Mouse (Mus musculus) liver, postnatal 0 days (tissue): ENCODE measurements at regions not wholly inside any gene's neighbourhood (a gene's known extent, or its start where the extent isn't known, plus 50 kb on each side); places are given as distances from the start of the nearest gene placed in this dataset.
A peak's percentile ranks its signal among the peaks of the same experiment; 100 is the strongest.
"Not testable (repeated sequence)": the region's sequence is repeated elsewhere in the genome, so short reads cannot be mapped to it uniquely, and the experiment has no call there.

Experiments used
- ATAC-seq: fragments of 200-750 bp; cut with Nextera tagmentation; 2 replicates; pipeline ENCODE4 v1.8.0; 2017; ENCODE audit warnings: mild to moderate bottlenecking, moderate library complexity
- DNase-seq: peaks from one replicate; pipeline ENCODE4 v3.0.0-alpha.2; 2016
- H3K27ac ChIP-seq: fragments of 300-500 bp; sonication (generic); 2 replicates; pipeline ENCODE4 v1.5.1; 2014; ENCODE audit warnings: antibody characterized with exemption, moderate library complexity, mild to moderate bottlenecking, low read depth
- H3K27me3 ChIP-seq: fragments of 300-500 bp; sonication (generic); 2 replicates; pipeline ENCODE4 v1.6.1; 2014; ENCODE audit warnings: low read length, control low read depth, mixed read lengths; ENCODE audit not compliant: insufficient read depth
- H3K36me3 ChIP-seq: fragments of 300-500 bp; sonication (generic); replicated peaks from 2 replicates; pipeline ENCODE4 v1.6.1; 2014; ENCODE audit warnings: mild to moderate bottlenecking, control low read depth, low read length, moderate library complexity, mixed read lengths; ENCODE audit not compliant: insufficient read depth
- H3K4me1 ChIP-seq: fragments of 300-500 bp; sonication (generic); 2 replicates; pipeline ENCODE4 v1.6.1; 2014; ENCODE audit warnings: antibody characterized with exemption, mild to moderate bottlenecking, control low read depth; ENCODE audit not compliant: insufficient read depth
- H3K4me2 ChIP-seq: fragments of 300-500 bp; sonication (generic); 2 replicates; pipeline ENCODE4 v1.6.1; 2014; ENCODE audit warnings: low read depth, mild to moderate bottlenecking, low read length, moderate library complexity, mixed read lengths
- H3K4me3 ChIP-seq: fragments of 300-500 bp; sonication (generic); 2 replicates; pipeline ENCODE4 v1.5.1; 2014; ENCODE audit warnings: low read depth, low read length
- H3K9ac ChIP-seq: fragments of 300-500 bp; sonication (generic); replicated peaks from 2 replicates; pipeline ENCODE4 v1.6.1; 2014; ENCODE audit warnings: mild to moderate bottlenecking, moderate library complexity
- H3K9me3 ChIP-seq: fragments of 300-500 bp; sonication (generic); 2 replicates; pipeline ENCODE4 v1.6.1; 2016; ENCODE audit warnings: mild to moderate bottlenecking, control low read depth, low read length, mixed read lengths
- CTCF ChIP-seq: sonication (generic); IDR thresholded peaks from 2 replicates; pipeline ENCODE4 v1.5.1; 2016; ENCODE audit warnings: antibody characterized with exemption, low read depth
- EP300 ChIP-seq: IDR thresholded peaks from 2 replicates; pipeline ENCODE4 v1.6.1; 2016; ENCODE audit warnings: antibody characterized with exemption, low read depth, mild to moderate bottlenecking
- WGBS: fragments of 180-500 bp; shearing (Covaris S2); extraction: QIAGEN DNeasy Blood & Tissue Kit; methylation state at CpG from one replicate; pipeline ENCODE4 v1.1.7; 2014; ENCODE audit not compliant: insufficient replicate concordance; 5-methylcytosine and 5-hydroxymethylcytosine counted together

DNA sequence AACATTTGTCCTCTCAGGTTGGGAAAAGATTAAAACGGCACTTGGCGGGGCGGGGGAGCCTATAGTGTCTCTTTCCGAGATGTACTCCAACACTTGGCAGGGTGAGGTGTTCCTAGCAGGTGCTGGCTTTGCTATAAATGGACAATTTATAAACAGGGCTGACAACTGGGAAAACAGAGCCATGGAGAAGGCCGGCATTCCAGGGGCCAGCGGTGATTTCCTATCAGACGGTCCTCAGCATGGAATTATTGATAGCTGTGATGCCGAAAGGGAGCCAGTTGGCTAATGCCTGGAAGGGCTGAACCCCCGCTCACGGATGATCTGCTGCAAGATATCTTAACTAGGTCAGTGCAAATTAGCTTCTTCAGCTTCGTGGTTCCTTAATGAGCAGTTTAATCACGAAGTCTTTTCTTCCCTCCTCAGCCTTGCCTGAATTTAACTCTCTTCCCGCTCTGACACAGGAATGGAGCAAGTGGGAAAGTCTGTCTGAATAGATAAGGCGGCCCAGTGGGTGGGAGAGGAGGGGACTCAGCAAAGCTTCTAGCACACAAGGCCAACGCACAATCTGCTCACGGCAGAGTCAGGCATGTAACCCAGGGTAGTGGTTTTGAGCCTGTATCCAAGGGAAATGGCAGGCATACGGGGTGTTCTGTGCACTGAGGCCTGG lies 61.1 kb upstream of the Map3k1 start:
- no peaks in the 10 kb centered on the region for H3K27me3 ChIP-seq
- no peaks in the 10 kb centered on the region for H3K9me3 ChIP-seq
- TF ChIP-seq EP300 (no peak), CTCF (no peak)
- H3K9ac ChIP-seq, result no peak overlapping the region
- no peak for DNase-seq
- no peaks in the 10 kb centered on the region for H3K36me3 ChIP-seq
- ATAC-seq, result peak; percentile 18
- WGBS, result 45% methylated on average over 17 of the region's 17 CpGs
- peaks cover 23% of the 10 kb centered on the region for H3K4me1 ChIP-seq
- H3K4me3 ChIP-seq, result no peak overlapping the region
- H3K4me2 ChIP-seq, result 0 out of 2 replicates have a peak overlapping the region, but pooled peaks have one; percentile 13
- H3K27ac ChIP-seq, result no peak overlapping the region

DNA sequence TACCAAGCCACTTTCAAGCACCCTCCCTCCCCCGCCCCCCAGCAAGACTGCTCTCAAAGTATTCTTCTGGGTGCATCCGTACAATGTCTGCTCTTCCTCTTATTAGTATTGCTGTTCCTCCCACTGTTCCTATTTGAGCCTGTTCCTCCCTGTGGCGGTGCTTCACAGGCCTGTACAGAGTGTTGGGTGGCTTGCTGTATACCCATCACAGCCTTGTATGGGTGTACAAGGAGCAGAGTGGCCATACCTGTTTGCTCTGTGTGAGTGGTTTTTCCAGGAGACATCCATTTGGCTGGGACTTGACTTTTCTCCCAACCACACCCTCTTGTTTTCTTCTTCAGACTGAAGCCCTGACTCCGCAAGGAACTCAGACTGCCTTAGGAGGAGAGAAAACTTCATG lies 61.7 kb upstream of the Map3k1 start:
- H3K4me2 ChIP-seq, result 0 out of 2 replicates have a peak overlapping the region, but pooled peaks have one; percentile 13
- 77% methylated on average over 4 of the region's 4 CpGs for WGBS
- H3K36me3 ChIP-seq, result no peaks in the 10 kb centered on the region
- H3K4me3 ChIP-seq, result no peak overlapping the region
- no peak overlapping the region for H3K27ac ChIP-seq
- peaks cover 23% of the 10 kb centered on the region for H3K4me1 ChIP-seq
- DNase-seq (no peak), ATAC-seq (no peak)
- no peaks in the 10 kb centered on the region for H3K27me3 ChIP-seq
- H3K9ac ChIP-seq, result no peak overlapping the region
- TF ChIP-seq CTCF, result no peak
- TF ChIP-seq EP300, result no peak
- no peaks in the 10 kb centered on the region for H3K9me3 ChIP-seq

DNA sequence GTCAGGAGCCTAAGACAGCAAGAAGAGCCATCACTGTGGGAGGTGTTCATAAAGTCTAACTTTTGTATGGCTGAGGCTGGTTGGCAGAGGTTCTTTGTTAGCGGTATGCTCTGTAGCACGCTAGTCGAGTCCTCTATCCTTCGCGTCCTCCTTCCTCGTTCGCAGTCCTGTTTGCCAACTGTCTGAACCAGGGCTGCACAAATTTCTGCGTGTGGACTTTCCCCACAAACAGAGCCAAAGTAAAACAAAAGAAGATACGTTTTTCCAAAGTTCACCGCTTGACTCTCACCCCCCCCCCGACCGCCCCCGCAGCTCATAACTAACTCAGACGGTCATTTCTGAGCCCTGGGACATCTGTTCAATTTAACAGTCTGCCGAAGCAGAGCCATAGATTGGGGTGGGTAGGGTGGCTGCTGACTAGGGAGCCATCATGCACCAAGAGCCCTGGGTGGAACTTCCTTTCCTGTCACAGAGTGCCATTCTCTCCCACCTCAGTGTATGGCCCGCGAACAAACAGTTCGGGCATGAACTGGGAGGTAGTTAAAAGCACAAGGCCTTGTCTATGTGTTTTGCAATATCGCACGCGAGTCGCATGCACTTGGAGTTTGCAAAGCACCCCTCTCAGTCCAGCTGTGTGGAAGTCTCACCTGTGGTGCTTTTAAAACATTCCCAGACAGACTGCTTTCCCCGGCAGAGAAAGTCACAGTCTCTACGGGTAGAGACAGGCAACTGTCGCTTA lies 63.0 kb upstream of the Map3k1 start:
- ATAC-seq (peak; percentile 60), DNase-seq (no peak)
- Histone ChIP-seq H3K4me2 (peak overlapping the region; percentile 22; the same call in 1 of the 2 replicates), H3K4me3 (no peak overlapping the region), H3K27ac (peak overlapping the region; percentile 55), H3K4me1 (peaks cover 23% of the 10 kb centered on the region), H3K9me3 (no peaks in the 10 kb centered on the region), H3K9ac (no peak overlapping the region; the same call in 1 of the 2 replicates), H3K27me3 (no peaks in the 10 kb centered on the region), H3K36me3 (no peaks in the 10 kb centered on the region)
- TF ChIP-seq CTCF (no peak), EP300 (no peak)
- WGBS, result 70% methylated on average over 25 of the region's 25 CpGs

DNA sequence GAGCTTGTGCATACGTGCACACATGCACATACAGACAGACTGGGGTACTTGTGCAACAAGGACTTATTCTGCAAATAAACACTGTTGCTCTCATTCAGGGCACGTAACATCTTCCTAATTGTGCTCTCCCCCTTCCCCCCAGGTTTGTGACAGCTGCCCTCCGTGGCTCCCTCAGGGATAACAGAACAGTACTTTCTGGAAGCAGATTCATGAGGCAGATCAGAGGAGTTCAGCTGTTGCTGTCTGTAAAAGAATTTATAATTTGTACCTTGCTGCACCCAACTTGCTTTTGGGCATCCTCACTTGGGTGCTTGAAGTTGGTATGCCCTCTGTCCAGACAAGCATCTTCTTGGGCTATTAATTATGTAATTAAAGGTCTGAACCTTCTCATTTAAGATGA lies 65.5 kb upstream of the Map3k1 start:
- peaks cover 15% of the 10 kb centered on the region for H3K4me1 ChIP-seq
- no peak overlapping the region for H3K4me3 ChIP-seq
- H3K9ac ChIP-seq, result no peak overlapping the region
- no peaks in the 10 kb centered on the region for H3K9me3 ChIP-seq
- H3K27ac ChIP-seq, result no peak overlapping the region
- no peak overlapping the region for H3K4me2 ChIP-seq
- ATAC-seq, result no peak
- TF ChIP-seq CTCF (no peak), EP300 (no peak)
- WGBS, result 80% methylated on average over 3 of the region's 3 CpGs
- no peaks in the 10 kb centered on the region for H3K36me3 ChIP-seq
- no peak for DNase-seq
- H3K27me3 ChIP-seq, result no peaks in the 10 kb centered on the region

DNA sequence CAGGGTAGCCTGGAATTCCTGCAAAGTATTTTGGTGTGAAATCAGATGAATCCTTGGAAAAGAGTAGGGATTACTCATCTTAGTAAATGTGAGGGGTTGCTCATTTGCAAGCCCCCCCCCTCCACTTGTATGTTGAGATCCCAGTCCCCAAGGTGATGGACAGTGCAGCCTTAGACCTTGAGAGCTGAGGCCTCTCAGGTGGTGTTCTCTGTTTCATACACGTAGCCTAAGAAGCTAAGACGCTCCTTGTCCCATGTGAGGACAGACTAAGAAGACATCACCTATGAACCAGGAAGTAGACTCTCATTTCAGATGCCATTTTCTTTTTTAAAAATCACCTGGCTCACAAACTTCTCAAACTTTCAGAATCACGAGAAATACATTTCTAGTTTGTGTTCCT lies 67.6 kb upstream of the Map3k1 start:
- no peaks in the 10 kb centered on the region for H3K27me3 ChIP-seq
- no peak overlapping the region for H3K9ac ChIP-seq
- H3K4me2 ChIP-seq, result no peak overlapping the region
- TF ChIP-seq EP300 (no peak), CTCF (no peak)
- ATAC-seq, result no peak
- H3K36me3 ChIP-seq, result no peaks in the 10 kb centered on the region
- no peaks in the 10 kb centered on the region for H3K9me3 ChIP-seq
- peaks cover 4% of the 10 kb centered on the region for H3K4me1 ChIP-seq
- 81% methylated on average over 3 of the region's 3 CpGs for WGBS
- DNase-seq, result no peak
- no peak overlapping the region for H3K27ac ChIP-seq
- H3K4me3 ChIP-seq, result no peak overlapping the region

DNA sequence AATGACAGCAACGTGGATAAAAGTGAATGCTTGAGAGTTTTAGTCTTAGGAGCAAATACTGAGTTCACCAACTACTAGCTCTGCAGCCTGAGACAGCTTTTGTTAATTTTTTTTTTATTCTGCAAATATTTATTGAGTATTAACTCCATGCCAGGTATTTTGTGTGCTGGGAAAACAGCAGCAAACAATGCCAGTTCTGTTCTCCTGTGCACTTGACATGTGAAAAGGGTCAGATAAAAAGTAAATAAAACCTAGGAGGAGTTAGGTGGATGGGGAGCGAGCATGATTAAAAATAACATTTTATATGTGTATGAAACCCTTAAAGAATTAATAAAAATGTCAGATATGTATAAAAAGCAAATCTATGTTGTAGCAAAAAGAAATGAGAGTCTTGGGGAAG lies 68.1 kb upstream of the Map3k1 start:
- 71% methylated on average over 2 of the region's 2 CpGs for WGBS

DNA sequence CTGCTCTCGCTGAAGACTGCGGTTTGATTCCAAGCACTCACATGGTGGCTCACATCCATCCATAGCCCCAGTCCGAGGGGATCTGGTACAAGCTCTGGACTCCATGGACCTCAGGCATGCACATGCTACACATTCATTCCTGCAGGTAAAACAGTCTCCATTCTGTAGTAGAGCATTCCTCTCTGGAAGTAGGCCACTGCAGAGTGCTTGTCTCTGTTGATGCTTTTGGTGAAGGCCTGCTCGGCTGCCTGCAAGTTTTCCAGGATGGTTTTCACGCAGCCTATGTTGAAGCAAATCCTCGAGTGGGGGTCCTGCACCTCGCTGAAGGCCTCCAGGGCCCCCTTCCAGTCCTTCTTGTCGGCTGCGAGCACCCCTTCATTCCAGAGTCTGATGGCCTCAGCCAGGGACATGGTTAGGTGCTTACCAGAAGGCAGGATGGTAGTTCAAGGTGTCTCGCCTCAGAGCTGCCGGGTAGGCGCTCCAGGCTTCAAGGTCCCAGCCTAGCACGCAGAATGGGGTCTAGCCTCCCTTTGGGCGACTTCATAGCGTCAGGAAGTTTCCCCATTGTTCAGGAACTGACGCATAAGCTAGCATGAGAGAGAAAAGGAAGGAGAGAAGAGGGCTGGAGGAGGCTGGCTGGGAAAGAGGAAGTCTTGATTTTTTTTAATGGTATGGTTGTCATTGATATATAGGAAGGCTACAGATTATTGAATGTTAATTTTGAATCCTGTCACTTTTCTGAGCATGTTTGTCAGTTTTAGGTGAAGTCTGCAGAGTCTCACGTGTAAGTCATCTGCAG lies 75.2 kb upstream of the Map3k1 start:
- 69% methylated on average over 17 of the region's 17 CpGs for WGBS
- not testable (repeated sequence) for DNase-seq, ATAC-seq

More for the DNA sequence above, 68.1 kb upstream of the Map3k1 start:
- no peaks in the 10 kb centered on the region for H3K9me3 ChIP-seq
- ATAC-seq, result no peak
- H3K27ac ChIP-seq, result no peak overlapping the region
- H3K4me3 ChIP-seq, result no peak overlapping the region
- no peaks in the 10 kb centered on the region for H3K27me3 ChIP-seq
- H3K9ac ChIP-seq, result no peak overlapping the region
- no peak for TF ChIP-seq CTCF
- no peak for TF ChIP-seq EP300
- DNase-seq, result no peak
- H3K4me1 ChIP-seq, result peaks cover 3% of the 10 kb centered on the region; the same call in 1 of the 2 replicates
- no peak overlapping the region for H3K4me2 ChIP-seq
- no peaks in the 10 kb centered on the region for H3K36me3 ChIP-seq

More for the DNA sequence above, 75.2 kb upstream of the Map3k1 start:
- not testable (repeated sequence) for H3K9me3 ChIP-seq, H3K9ac ChIP-seq, H3K27me3 ChIP-seq, H3K4me3 ChIP-seq, H3K36me3 ChIP-seq, H3K4me2 ChIP-seq, H3K4me1 ChIP-seq, H3K27ac ChIP-seq
